8 mouse cellular contexts compared by ENCODE assay signal in genomic region chr2:103760421-103760820, GRCm38 (mm10). TPM values are rescaled to one million over a fixed set of nuclear protein-coding genes. Genes with fewer than 3 reads are reported as not detected.
A peak's percentile ranks its signal among the peaks of the same experiment; 100 is the strongest.
DNase-seq lines count a peak whose midpoint lies in the region; ATAC-seq and TF ChIP-seq lines count a peak whose summit lies in the region.

No protein-coding gene starts in this region.

- H3K9me3 ChIP-seq in forebrain, postnatal 0 days (ENCODE audit: low read length), result no peaks in the 10 kb centered on the region

- under 1% methylated on average over 12 of the region's 12 CpGs for WGBS in lung, adult 2 months
- WGBS in forebrain, postnatal 0 days, result under 1% methylated on average over 12 of the region's 12 CpGs

- H3K9ac ChIP-seq in forebrain, postnatal 0 days, result peak overlapping the region; percentile 71

- peak; percentile 19 for ATAC-seq in forebrain, postnatal 0 days
- peak; percentile 24; the same call in 1 of the 2 replicates for ATAC-seq in megakaryocyte-erythroid progenitor cell, adult 5-6 weeks (replicated peaks; ENCODE audit: low FRiP score, low TSS enrichment, poor library complexity, severe bottlenecking)

- H3K27me3 ChIP-seq in forebrain, postnatal 0 days (ENCODE audit: insufficient read depth, low read length), result no peaks in the 10 kb centered on the region

- TF ChIP-seq CTCF in lung, adult 2 months (IDR thresholded peaks at IDR 0.05; ENCODE audit: insufficient read depth, low read length), result no peak
- no peak for TF ChIP-seq CTCF in forebrain, postnatal 0 days (IDR thresholded peaks at IDR 0.05; ENCODE audit: low read depth)

- peak overlapping the region; percentile 67 for H3K4me2 ChIP-seq in forebrain, postnatal 0 days (ENCODE audit: low read depth)

- H3K4me1 ChIP-seq in lung, adult 2 months (ENCODE audit: control insufficient read depth, insufficient read depth, low read length), result peaks cover 4% of the 10 kb centered on the region
- H3K4me1 ChIP-seq in forebrain, postnatal 0 days (ENCODE audit: insufficient read depth), result 0 out of 2 replicates have a peak, but pooled peaks cover 8% of the 10 kb centered on the region

- H3K4me3 ChIP-seq in lung, adult 2 months (replicated peaks; ENCODE audit: extremely low read depth, low read depth, low read length), result peak overlapping the region; percentile 78
- H3K4me3 ChIP-seq in forebrain, postnatal 0 days (ENCODE audit: low read depth, low read length), result peak overlapping the region; percentile 66

- peaks cover 9% of the 10 kb centered on the region; the same call in 1 of the 2 replicates for H3K36me3 ChIP-seq in forebrain, postnatal 0 days (ENCODE audit: insufficient read depth)

- DNase-seq in lung, adult 2 months, result no peak
- no peak for DNase-seq in lung, postnatal 10 days
- DNase-seq in brain, adult 2 months (ENCODE audit: low read depth, low spot score), result peak; percentile 31
- no peak for DNase-seq in forebrain, postnatal 0 days
- DNase-seq in urinary bladder, postnatal 25 days (ENCODE audit: low spot score), result no peak
- no peak for DNase-seq in urinary bladder, adult 18-20 months (ENCODE audit: low spot score in 2 of 2)
- DNase-seq in ovary, adult 18-20 months (ENCODE audit: low spot score), result no peak

- peak overlapping the region; percentile 82 for H3K27ac ChIP-seq in forebrain, postnatal 0 days (ENCODE audit: low read depth, low read length)

- no peak for TF ChIP-seq POLR2A in lung, adult 2 months (IDR thresholded peaks at IDR 0.05; ENCODE audit: borderline replicate concordance, extremely low read depth, low read depth, low read length)

RNA-seq across cellular contexts. Expression of gene Nat10, which starts 0.6 kb away (rescaled TPM):
- 24.3 and 30.7 TPM in 2 replicates for polyA plus RNA-seq in lung, adult 2 months (2012; rRNA removed)
- total RNA-seq in forebrain, postnatal 0 days (2014; rRNA removed), result 43.5 and 49.2 TPM in 2 replicates
- 11.7 and 13.9 TPM in 2 replicates for polyA plus RNA-seq in forebrain, postnatal 0 days (2015; fragmentation: Nextera tagmentation; extraction: Ambion mirVana)
- 72.5 and 104 TPM in 2 replicates for total RNA-seq in megakaryocyte-erythroid progenitor cell, adult 5-6 weeks (2014; fragmentation: Nextera tagmentation)
- total RNA-seq in megakaryocyte-erythroid progenitor cell, adult 5-6 weeks (2017), result 75.1 and 125 TPM in 2 replicates

RNA-seq across cellular contexts. Expression of gene Caprin1, which starts 37.0 kb away (rescaled TPM):
- polyA plus RNA-seq in lung, adult 2 months (2012; rRNA removed), result 81.6 and 92.2 TPM in 2 replicates
- 342 and 369 TPM in 2 replicates for total RNA-seq in forebrain, postnatal 0 days (2014; rRNA removed)
- 233 and 253 TPM in 2 replicates for polyA plus RNA-seq in forebrain, postnatal 0 days (2015; fragmentation: Nextera tagmentation; extraction: Ambion mirVana)
- total RNA-seq in megakaryocyte-erythroid progenitor cell, adult 5-6 weeks (2014; fragmentation: Nextera tagmentation), result 410 and 422 TPM in 2 replicates
- 571 and 586 TPM in 2 replicates for total RNA-seq in megakaryocyte-erythroid progenitor cell, adult 5-6 weeks (2017)
